Mouse (Mus musculus) brain, embryonic 14.5 days (tissue): ENCODE measurements around the gene Clstn2. TPM values are rescaled to one million over a fixed set of nuclear protein-coding genes. Genes with fewer than 3 reads are reported as not detected.

Experiments
- DNase-seq: peaks from one replicate; pipeline ENCODE4 v3.0.0-alpha.2; 2011; ENCODE audit warnings: low read depth
- CTCF ChIP-seq: fragments of 200-500 bp; IDR thresholded peaks from 2 replicates; pipeline ENCODE4 v1.5.1; 2012; ENCODE audit warnings: inconsistent platforms, mild to moderate bottlenecking, moderate library complexity, borderline replicate concordance; ENCODE audit not compliant: insufficient read depth, insufficient read length; ENCODE audit errors: extremely low read depth
- POLR2A ChIP-seq: fragments of 200-500 bp; IDR thresholded peaks from 2 replicates; pipeline ENCODE4 v1.6.1; 2012; ENCODE audit warnings: mild to moderate bottlenecking, inconsistent platforms, borderline replicate concordance; ENCODE audit not compliant: poor library complexity, insufficient read depth, insufficient read length, severe bottlenecking; ENCODE audit errors: extremely low read depth
- polyA plus RNA-seq: library from polyadenylated mRNA; depleted of rRNA; stranded (reverse); fragments of >200 nt; gene quantifications from 2 replicates; pipeline ENCODE4 v1.2.3, GENCODE M21; 2012; rRNA removed

Gene Clstn2
- 18.0 and 25.1 TPM in 2 replicates for polyA plus RNA-seq

DNA sequence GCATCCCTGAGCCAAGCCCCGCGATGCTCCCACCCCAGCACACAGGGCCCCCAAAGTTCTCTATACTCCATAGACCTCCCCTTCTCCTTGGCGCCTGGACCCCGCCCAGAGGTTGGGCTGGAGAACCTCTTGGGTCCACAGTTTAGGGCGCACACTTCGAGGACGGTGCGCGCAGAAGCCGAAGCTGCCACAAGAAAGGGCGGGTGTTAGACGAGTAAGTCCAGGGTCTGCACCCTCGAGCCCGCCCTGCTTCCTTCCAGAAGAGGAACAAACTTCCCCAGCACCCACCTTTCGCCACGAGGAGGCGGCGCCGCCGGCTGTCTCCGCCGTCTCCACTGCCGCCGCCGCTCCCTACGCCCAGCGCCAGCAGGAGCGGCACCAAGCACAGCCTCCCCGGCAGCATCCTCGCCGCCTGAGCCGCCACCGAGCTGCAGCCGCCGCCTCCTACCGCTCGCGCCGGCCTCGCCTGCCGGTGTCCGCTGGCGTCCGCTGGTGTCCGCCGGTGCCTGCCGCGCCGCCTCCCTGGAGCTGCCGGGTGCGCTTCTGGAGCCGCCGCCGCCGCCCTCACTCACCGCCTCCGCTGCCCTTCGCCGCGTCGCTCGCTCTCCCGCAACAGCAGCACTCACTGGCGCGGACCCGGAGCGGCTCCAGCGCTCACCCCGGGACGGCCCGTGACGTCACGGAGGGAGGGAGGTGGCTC is at the start of gene Clstn2:
TSS of gene Clstn2 (minus strand) at position 609 of the 700 bp plus-strand sequence.
- TF ChIP-seq POLR2A (no peak), CTCF (peak; percentile 46; the same call in 1 of the 2 replicates)
- peak; percentile 87 for DNase-seq

DNA sequence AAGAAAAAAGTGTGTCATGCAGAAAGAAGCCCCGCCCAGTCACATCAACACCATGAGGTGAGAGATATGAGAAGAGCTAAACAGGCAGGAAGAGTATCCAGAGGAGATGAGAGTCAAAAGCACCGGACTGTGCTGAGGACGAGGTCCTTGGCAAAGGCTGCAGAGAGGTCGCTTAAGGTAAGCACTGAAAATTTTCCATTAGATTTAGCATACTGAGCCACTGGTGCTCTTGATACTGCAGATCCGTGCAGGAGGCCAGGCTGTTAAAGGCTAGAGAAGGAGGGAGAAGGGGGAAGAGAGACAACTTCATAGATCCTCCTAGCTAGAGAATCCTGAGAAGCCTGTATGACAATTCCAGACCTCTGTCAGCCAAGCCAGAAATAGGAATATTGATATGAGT is 34.8 kb upstream of the Clstn2 start:
- TF ChIP-seq CTCF (no peak), POLR2A (no peak)
- no peak for DNase-seq

DNA sequence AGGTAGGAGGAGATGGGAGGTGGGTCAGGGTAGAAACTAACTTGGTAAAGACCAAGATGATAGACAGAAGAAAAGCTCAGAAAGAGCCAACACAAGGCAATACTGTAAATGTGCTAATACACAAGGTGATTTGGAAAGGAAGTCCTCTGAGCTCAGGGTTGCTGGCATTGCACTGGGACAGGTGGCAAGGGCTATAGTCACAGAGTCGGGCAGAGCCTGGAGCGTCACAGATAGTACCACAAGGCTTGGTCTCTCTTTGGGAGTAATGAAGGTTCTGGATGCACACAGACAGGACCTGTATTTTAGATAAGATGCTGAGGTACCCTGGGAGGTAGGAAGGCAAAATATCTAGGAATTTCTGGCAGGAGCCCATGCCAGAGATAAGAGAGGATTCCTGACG is 28.7 kb upstream of the Clstn2 start:
- DNase-seq: no peak
- TF ChIP-seq CTCF: no peak
- no peak for TF ChIP-seq POLR2A

- DNase-seq: no peak
- no peak for TF ChIP-seq CTCF
- no peak for TF ChIP-seq POLR2A
Measured at GRCm38 (mm10) chr9:98057291-98057690, 24.3 kb upstream of the Clstn2 start.

DNA sequence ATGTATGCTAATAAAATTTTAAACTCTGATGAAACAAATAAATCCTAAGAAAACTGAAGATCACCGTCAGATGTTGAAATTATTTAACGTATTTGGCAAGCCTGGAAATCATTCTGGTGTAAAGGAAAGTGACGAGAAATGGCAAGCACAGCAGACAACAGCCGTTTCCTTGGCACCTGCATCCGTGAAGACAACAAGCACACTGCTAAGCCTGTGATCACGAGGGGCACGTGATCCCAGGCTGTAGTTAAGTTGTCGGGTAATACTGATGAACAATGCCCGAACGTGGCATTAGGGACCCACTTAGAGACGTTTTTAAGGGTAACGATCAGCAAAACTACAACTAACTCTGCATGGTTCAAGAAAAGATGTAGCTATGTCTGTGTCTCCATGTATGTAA is 18.4 kb upstream of the Clstn2 start:
- TF ChIP-seq CTCF (no peak), POLR2A (no peak)
- peak; percentile 80 for DNase-seq

- peak; percentile 65 for DNase-seq
- TF ChIP-seq CTCF: no peak
- no peak for TF ChIP-seq POLR2A
Measured at GRCm38 (mm10) chr9:98033273-98033855, 383 bp upstream of the Clstn2 start.

DNA sequence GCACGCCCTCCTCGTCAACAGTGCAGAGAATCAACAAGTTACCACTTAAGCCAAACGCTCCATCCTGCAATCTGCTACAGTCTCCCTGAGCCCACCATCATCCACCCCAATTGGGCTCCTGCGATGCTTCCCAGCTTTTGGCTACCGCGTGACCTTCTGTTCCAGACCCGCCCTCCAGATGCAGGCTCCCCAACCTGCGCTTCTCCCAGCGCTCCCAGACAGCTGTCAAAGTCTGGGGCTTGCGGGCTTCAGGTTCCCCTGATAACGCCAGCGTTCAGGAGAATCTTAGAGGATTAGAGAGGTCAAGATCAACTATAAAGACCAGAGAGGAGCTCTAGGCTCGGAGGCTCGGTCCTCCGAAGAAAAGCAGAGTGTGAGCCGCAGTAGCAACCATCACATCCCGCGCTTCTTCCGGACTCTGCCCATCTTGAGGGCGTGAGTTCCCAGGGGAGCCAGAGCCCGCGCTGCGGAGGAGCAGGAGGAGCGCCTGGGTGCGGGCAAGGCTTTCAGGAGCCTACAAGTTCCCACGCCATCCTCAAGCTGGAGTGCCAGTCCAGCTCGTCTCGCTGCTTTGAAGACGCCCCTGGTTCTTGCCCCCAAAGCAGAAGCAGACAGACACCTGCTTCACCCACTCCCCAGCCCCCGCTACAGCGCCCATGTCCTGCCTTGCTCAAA is 946 bp downstream of the Clstn2 start:
- peak; percentile 37 for DNase-seq
- TF ChIP-seq POLR2A: no peak

GRCm38 (mm10) chr9:98030715-98031114 is 2.3 kb downstream of the Clstn2 start:
- peak; percentile 35 for DNase-seq
- TF ChIP-seq POLR2A: no peak
- TF ChIP-seq CTCF: peak; percentile 3; the same call in 1 of the 2 replicates

- no peak for TF ChIP-seq POLR2A
- DNase-seq: no peak
Measured at GRCm38 (mm10) chr9:98025548-98025947, 7.4 kb downstream of the Clstn2 start.

DNA sequence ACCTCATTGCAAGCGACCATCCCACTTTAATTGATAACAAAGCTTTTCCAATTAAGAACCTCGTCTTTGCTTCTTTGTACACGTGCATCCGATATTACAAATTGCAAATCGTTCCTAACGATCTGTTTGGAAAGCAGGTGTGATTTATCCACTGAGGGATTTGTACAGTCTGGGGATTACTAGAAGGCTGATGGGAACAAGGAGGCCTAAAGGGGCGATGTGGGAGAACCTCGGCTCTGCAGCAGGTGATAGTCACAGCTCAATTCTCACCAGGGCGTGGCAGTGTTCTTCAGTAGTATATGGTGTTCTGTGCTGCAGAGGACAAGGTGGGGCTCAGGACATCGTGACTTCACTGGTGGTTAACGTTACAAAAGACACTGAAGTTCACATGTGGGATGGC is 9.9 kb downstream of the Clstn2 start:
- TF ChIP-seq POLR2A: no peak
- TF ChIP-seq CTCF: no peak
- DNase-seq: no peak

GRCm38 (mm10) chr9:98019876-98020275 is 13.1 kb downstream of the Clstn2 start:
- TF ChIP-seq POLR2A (no peak), CTCF (no peak)
- no peak for DNase-seq

DNA sequence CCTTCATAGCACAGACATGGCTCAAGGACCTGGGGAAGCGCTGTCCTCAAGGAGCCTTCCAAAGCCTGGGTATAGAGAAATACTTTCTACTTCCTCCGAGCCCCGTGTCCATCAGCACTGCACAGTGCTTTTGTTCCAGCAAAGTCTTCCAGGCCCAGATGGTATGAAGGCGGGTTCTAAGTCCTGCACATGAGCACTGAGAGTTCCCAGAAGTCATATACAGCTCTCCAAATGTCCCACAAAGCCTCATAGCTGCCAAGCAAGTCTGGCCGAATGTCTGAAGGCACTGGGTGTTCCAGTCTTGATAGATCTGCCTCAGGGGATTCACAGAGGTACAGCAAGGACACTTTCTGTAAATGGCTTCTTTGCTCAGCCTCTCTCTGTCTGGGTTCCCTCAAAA is 14.3 kb downstream of the Clstn2 start:
- TF ChIP-seq POLR2A (no peak), CTCF (no peak)
- DNase-seq: no peak
